Mouse (Mus musculus) hindbrain, postnatal 0 days (tissue): ENCODE data around the gene Mast4. TPM values are rescaled to one million over a fixed set of nuclear protein-coding genes. Genes with fewer than 3 reads are reported as not detected.

Experiments used
- ATAC-seq: fragments of 200-750 bp; cut with Nextera tagmentation; 2 replicates; pipeline ENCODE4 v1.8.0; 2017; ENCODE audit warnings: mild to moderate bottlenecking, moderate TSS enrichment, moderate library complexity
- DNase-seq: peaks from one replicate; pipeline ENCODE4 v3.0.0-alpha.2; 2015; ENCODE audit warnings: low spot score
- H3K27ac ChIP-seq: fragments of 300-500 bp; sonication (generic); 2 replicates; pipeline ENCODE4 v1.5.1; 2014; ENCODE audit warnings: mild to moderate bottlenecking
- H3K27me3 ChIP-seq: fragments of 300-500 bp; sonication (generic); 2 replicates; pipeline ENCODE4 v1.6.1; 2014; ENCODE audit warnings: low read length, mixed read lengths; ENCODE audit not compliant: insufficient read depth
- H3K36me3 ChIP-seq: fragments of 300-500 bp; sonication (generic); 2 replicates; pipeline ENCODE4 v1.6.1; 2014; ENCODE audit warnings: low read length, mixed read lengths; ENCODE audit not compliant: insufficient read depth
- H3K4me1 ChIP-seq: fragments of 300-500 bp; sonication (generic); 2 replicates; pipeline ENCODE4 v1.6.1; 2014; ENCODE audit warnings: antibody characterized with exemption, low read length, mixed read lengths; ENCODE audit not compliant: insufficient read depth
- H3K4me2 ChIP-seq: fragments of 300-500 bp; sonication (generic); 2 replicates; pipeline ENCODE4 v1.6.1; 2014; ENCODE audit warnings: low read depth, mild to moderate bottlenecking, low read length, moderate library complexity, mixed read lengths
- H3K4me3 ChIP-seq: fragments of 300-500 bp; sonication (generic); 2 replicates; pipeline ENCODE4 v1.5.1; 2014; ENCODE audit warnings: low read length
- H3K9ac ChIP-seq: fragments of 300-500 bp; sonication (generic); replicated peaks from 2 replicates; pipeline ENCODE4 v1.6.1; 2014; ENCODE audit warnings: mild to moderate bottlenecking, low read length, moderate library complexity, mixed read lengths
- H3K9me3 ChIP-seq: fragments of 300-500 bp; sonication (generic); 2 replicates; pipeline ENCODE4 v1.6.1; 2016; ENCODE audit warnings: low read length, mixed read lengths
- CTCF ChIP-seq: IDR thresholded peaks from 2 replicates; pipeline ENCODE4 v1.5.1; 2016; ENCODE audit warnings: antibody characterized with exemption, control low read depth, low read depth
- WGBS: fragments of 180-500 bp; shearing (Covaris S2); extraction: QIAGEN DNeasy Blood & Tissue Kit; methylation state at CpG from one replicate; pipeline ENCODE4 v1.1.7; 2014; 5-methylcytosine and 5-hydroxymethylcytosine counted together
- polyA plus RNA-seq: library from polyadenylated mRNA; unstranded; fragments of >200 nt; fragmentation: Nextera tagmentation; extraction: Ambion mirVana; gene quantifications from 2 replicates; pipeline ENCODE4 v1.2.1, GENCODE M21; 2015
- total RNA-seq: library from RNA; depleted of rRNA; stranded (reverse); fragments of >200 nt; gene quantifications from 2 replicates; pipeline ENCODE4 v1.2.3, GENCODE M21; 2014

Mast4 gene
- total and polyA plus RNA-seq, 2 experiments from 2014 or later = 23.5 to 31.7 TPM

DNA sequence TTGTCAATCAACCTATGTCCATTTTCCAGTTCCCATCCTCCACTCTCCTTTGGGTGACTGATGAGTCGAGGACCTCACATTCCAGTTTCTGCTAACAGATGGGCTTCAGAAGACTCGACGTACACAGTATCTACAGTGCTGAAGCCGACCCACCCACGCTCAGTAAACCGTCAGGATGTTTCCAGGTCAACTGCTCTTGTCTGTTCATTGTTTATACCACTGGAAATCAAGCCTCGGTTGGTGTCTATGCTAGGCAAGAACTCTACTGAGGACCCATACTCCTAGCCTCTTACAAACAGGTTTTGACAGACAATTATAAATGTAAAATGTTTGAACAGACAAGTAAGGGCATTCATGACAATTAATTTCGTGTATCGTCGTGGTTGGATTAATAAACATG is 277.8 kb downstream of the Mast4 start:
- no peak for ATAC-seq
- no peak overlapping the region for H3K27ac ChIP-seq
- no peaks in the 10 kb centered on the region for H3K4me1 ChIP-seq
- no peak overlapping the region for H3K4me2 ChIP-seq
- no peak for TF ChIP-seq CTCF
- H3K27me3 ChIP-seq = no peaks in the 10 kb centered on the region
- H3K4me3 ChIP-seq = no peak overlapping the region
- WGBS = 74% methylated on average over 10 of the region's 10 CpGs
- no peak overlapping the region for H3K9ac ChIP-seq
- DNase-seq = no peak
- no peaks in the 10 kb centered on the region for H3K9me3 ChIP-seq
- no peaks in the 10 kb centered on the region for H3K36me3 ChIP-seq

DNA sequence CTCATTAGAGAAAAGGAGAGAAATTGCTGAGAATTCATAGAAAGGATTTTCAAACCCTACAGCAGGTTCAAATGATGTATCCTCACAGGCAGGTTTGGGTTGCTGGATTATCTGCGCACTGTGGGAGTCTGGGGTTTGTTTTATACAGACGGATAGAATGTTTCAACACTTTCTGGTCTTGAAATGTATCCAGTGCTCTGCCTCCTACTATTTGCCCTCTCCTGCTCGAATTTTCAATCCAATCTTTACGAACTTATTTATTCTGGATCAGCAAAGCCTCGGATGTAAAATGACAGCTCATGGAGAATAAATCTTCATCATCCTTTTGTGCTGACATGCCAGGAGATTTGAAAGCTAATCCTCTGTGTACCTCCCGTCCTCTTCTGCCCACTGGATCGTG is 281.6 kb downstream of the Mast4 start:
- 30% methylated on average over 7 of the region's 7 CpGs for WGBS
- DNase-seq = no peak
- H3K4me1 ChIP-seq = no peaks in the 10 kb centered on the region
- H3K4me2 ChIP-seq = no peak overlapping the region
- H3K36me3 ChIP-seq = no peaks in the 10 kb centered on the region
- no peak for ATAC-seq
- no peaks in the 10 kb centered on the region for H3K27me3 ChIP-seq
- H3K4me3 ChIP-seq = no peak overlapping the region
- TF ChIP-seq CTCF = no peak
- H3K9ac ChIP-seq = no peak overlapping the region
- H3K27ac ChIP-seq = no peak overlapping the region
- no peaks in the 10 kb centered on the region for H3K9me3 ChIP-seq

DNA sequence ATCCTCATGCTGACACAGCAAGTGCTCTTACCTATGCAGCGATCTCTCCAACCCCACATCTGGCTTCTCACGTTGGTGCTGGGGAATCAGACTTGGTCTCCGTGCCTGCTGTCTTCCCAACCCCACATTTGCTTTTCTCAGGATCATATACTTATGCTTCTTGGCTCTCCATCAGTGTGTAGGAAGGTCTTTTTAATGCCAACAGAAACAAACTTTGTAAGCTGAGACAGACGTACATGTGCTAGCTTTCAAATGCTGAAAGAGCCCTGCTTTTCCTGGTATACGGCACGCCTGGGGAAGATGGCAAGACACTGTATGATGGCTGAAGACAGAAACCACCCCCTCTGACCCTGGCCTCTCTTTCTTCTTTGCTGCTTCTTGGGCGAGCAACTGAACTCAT is 285.3 kb downstream of the Mast4 start:
- no peak for TF ChIP-seq CTCF
- WGBS = 85% methylated on average over 7 of the region's 7 CpGs
- no peak overlapping the region for H3K9ac ChIP-seq
- no peak overlapping the region for H3K27ac ChIP-seq
- H3K36me3 ChIP-seq = no peaks in the 10 kb centered on the region
- no peak overlapping the region for H3K4me3 ChIP-seq
- no peak overlapping the region for H3K4me2 ChIP-seq
- DNase-seq (no peak), ATAC-seq (no peak)
- no peaks in the 10 kb centered on the region for H3K9me3 ChIP-seq
- H3K27me3 ChIP-seq = no peaks in the 10 kb centered on the region
- H3K4me1 ChIP-seq = no peaks in the 10 kb centered on the region

DNA sequence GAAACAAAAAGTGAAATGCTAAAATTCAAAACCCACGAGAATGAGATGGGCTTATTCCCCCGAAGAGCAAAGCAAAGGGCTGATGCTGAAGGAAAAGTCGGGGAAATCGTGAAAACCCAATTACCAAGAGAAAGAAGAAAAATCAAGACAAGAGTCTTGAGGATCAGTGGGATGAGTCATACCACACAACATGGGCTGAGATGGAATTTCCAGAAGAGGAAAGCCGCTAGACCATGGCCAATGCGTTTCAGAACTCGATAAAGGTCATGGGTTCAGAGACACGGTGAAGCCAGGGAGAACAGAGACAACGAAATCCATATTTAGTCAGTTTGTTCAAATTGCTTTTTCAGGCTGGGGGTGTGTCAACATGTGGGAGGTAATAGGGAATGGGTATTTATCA is 290.6 kb downstream of the Mast4 start:
- DNase-seq (no peak), ATAC-seq (no peak)
- H3K9me3 ChIP-seq = no peaks in the 10 kb centered on the region
- no peaks in the 10 kb centered on the region for H3K36me3 ChIP-seq
- WGBS = 93% methylated on average over 9 of the region's 9 CpGs
- H3K27me3 ChIP-seq = no peaks in the 10 kb centered on the region
- no peak overlapping the region for H3K4me2 ChIP-seq
- H3K9ac ChIP-seq = no peak overlapping the region
- H3K4me3 ChIP-seq = no peak overlapping the region
- no peak for TF ChIP-seq CTCF
- no peaks in the 10 kb centered on the region for H3K4me1 ChIP-seq
- no peak overlapping the region for H3K27ac ChIP-seq

DNA sequence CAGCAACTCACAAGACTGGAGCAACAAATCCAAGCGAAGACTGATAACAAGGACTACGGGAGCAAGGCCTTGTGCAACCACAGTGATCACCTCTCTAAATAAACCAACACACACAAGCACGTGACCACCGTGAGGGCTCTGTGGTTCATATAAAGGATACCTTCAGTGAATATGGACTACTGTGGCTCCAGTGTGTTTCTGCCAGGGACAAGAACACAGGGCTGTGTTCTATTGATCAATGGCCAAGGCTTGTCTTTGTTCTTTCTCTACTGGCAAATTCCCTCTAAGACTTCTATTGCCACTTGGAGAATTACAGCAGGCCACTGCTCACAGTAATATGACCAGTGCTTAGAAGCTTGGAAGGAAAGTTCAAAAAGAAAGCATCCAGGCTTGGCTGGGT is 291.3 kb downstream of the Mast4 start:
- H3K27me3 ChIP-seq = no peaks in the 10 kb centered on the region
- H3K4me2 ChIP-seq = no peak overlapping the region
- DNase-seq (no peak), ATAC-seq (0 out of 2 replicates have a peak, but pooled peaks have one; percentile 43)
- 84% methylated on average over 4 of the region's 4 CpGs for WGBS
- H3K27ac ChIP-seq = no peak overlapping the region
- no peak overlapping the region for H3K9ac ChIP-seq
- H3K36me3 ChIP-seq = no peaks in the 10 kb centered on the region
- no peak for TF ChIP-seq CTCF
- H3K9me3 ChIP-seq = no peaks in the 10 kb centered on the region
- H3K4me1 ChIP-seq = no peaks in the 10 kb centered on the region
- no peak overlapping the region for H3K4me3 ChIP-seq

DNA sequence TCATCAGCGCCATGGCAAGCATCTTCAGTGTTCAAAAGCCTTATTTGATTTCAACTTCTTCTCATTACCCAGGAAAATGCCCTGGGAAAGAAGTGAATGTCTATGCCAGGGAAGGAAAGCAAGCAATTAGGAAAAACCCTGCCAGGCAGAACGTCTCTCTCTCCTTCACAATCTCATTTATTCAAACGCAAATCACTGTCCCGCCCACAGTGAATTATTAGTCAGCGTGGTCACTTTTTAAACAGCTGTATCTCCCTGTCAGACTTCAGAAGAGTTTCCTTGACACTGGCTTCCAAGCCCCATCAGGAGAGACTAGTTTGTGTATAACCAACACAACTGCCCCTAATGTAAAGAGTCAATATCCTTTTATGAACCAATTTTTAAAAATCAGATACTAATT is 296.8 kb downstream of the Mast4 start:
- Histone ChIP-seq H3K9me3 (no peaks in the 10 kb centered on the region), H3K36me3 (no peaks in the 10 kb centered on the region), H3K27ac (no peak overlapping the region), H3K4me1 (no peaks in the 10 kb centered on the region), H3K4me2 (no peak overlapping the region), H3K27me3 (no peaks in the 10 kb centered on the region), H3K4me3 (no peak overlapping the region), H3K9ac (no peak overlapping the region)
- DNase-seq = no peak
- TF ChIP-seq CTCF = no peak
- no peak for ATAC-seq
- WGBS = 30% methylated on average over 5 of the region's 5 CpGs

DNA sequence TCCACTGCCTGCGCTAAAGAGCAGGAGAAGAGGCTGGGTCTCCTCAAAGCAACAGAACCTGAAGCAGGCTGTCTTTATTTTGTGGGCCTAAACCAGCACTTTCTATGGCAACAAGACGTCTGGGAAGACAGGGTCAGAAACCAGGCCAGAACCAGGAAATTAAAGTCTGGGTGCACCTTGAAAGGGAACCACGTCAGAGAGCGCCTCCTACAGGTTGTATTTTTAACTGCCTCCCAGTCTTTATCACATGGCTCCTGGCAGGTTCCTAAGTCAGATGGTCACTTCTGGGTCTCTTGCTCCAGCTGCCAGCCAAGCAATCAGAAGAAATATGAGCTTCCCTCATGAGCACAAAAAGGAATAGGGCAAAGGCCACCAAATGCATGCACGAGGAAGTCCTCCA is 304.9 kb downstream of the Mast4 start:
- Histone ChIP-seq H3K27ac (no peak overlapping the region), H3K9ac (no peak overlapping the region), H3K4me3 (no peak overlapping the region), H3K27me3 (no peaks in the 10 kb centered on the region), H3K36me3 (no peaks in the 10 kb centered on the region), H3K9me3 (no peaks in the 10 kb centered on the region), H3K4me1 (no peaks in the 10 kb centered on the region), H3K4me2 (no peak overlapping the region)
- ATAC-seq (no peak), DNase-seq (no peak)
- 93% methylated on average over 5 of the region's 5 CpGs for WGBS
- no peak for TF ChIP-seq CTCF
